Mouse (Mus musculus): ENCODE measurements at regions not wholly inside any gene's neighbourhood (a gene's known extent, or its start where the extent isn't known, plus 50 kb on each side); places are given as distances from the start of the nearest gene placed in this dataset.

DNA sequence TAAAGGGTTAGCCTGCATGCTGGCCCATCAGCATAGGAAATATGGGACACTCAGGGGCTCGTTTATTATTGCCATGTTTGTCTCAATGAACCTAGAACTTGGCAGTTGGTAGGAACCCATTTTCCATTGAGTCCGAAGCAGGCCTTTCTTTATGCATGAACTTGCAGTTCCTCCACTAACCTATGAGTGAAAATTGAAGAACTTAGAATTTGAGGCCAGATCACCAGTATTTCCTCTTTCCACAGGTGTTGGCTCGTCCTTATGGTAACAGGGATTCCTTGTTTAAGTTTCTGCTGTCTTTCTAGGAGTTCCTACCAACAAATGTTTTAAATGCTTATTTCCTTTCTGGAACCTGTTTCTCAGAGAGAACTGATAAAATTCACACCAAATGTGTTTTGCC, 73.6 kb upstream of the Tet2 start:
- TF ChIP-seq POLR2A (IDR thresholded peaks at IDR 0.05; ENCODE audit: control insufficient read depth, extremely low read depth, insufficient read depth, low read length, poor library complexity) (no peak), CTCF (IDR thresholded peaks at IDR 0.05; ENCODE audit: borderline replicate concordance, control insufficient read depth, extremely low read depth, insufficient read depth, low read length, poor library complexity) (no peak)

Measured in thymus, adult 2 months (tissue).